Mouse (Mus musculus) mouse embryonic stem cell (cell line): Measurements from ENCODE around the gene Hipk1.
"Not testable (repeated sequence)": the region's sequence is repeated elsewhere in the genome, so short reads cannot be mapped to it uniquely, and the experiment has no call there.

Source experiments
- in situ Hi-C, 2 experiments: fragments of 300-500 bp; cut with MboI; formaldehyde crosslinking; loops; 1 replicate in 1 of 2; 3 replicates in 1 of 2; pipeline ENCODE4 v1.14.3; 2019 to 2020; ENCODE audit warnings: low sequenced_read_pairs in 2 of 2, low pct_unique_long_range_greater_than_20kb in 1 of 2, mixed read lengths in 1 of 2; ENCODE audit not compliant: unreplicated experiment in 1 of 2

The Hipk1 gene

GRCm38 (mm10) chr3:103801631-103802531 lies 10.5 kb upstream of the Hipk1 start:
- in situ Hi-C loops, result no loop called here

- in situ Hi-C loops, result no loop called here
These were observed 8.1 kb upstream of the Hipk1 start for GRCm38 (mm10) chr3:103799507-103799906.

- in situ Hi-C loops, result no loop called here
These were observed 5.0 kb upstream of the Hipk1 start for GRCm38 (mm10) chr3:103796389-103796788.

- in situ Hi-C loops, result no loop called here
These were observed 1.2 kb upstream of the Hipk1 start for GRCm38 (mm10) chr3:103792566-103792965.

GRCm38 (mm10) chr3:103792111-103792406 lies 696 bp upstream of the Hipk1 start:
- in situ Hi-C loops, result not testable (repeated sequence)

- in situ Hi-C loops, result no loop called here
These were observed 817 bp downstream of the Hipk1 start for GRCm38 (mm10) chr3:103790346-103791145.

GRCm38 (mm10) chr3:103789891-103790345 lies 1.4 kb downstream of the Hipk1 start:
- in situ Hi-C loops, result no loop called here

- in situ Hi-C loops, result no loop called here
These were observed 2.3 kb downstream of the Hipk1 start for GRCm38 (mm10) chr3:103789096-103789495.

GRCm38 (mm10) chr3:103787225-103787624 lies 4.1 kb downstream of the Hipk1 start:
- in situ Hi-C loops, result no loop called here

GRCm38 (mm10) chr3:103782844-103783609 lies 8.3 kb downstream of the Hipk1 start:
- in situ Hi-C loops, result no loop called here

- in situ Hi-C loops, result no loop called here
These were observed 10.6 kb downstream of the Hipk1 start for GRCm38 (mm10) chr3:103780777-103781176.

- in situ Hi-C loops, result no loop called here
These were observed 11.1 kb downstream of the Hipk1 start for GRCm38 (mm10) chr3:103780271-103780670.

GRCm38 (mm10) chr3:103779183-103779582 lies 12.2 kb downstream of the Hipk1 start:
- in situ Hi-C loops, result no loop called here

- in situ Hi-C loops, result no loop called here
These were observed 12.7 kb downstream of the Hipk1 start for GRCm38 (mm10) chr3:103778660-103779059.

- in situ Hi-C loops, result no loop called here
These were observed 13.4 kb downstream of the Hipk1 start for GRCm38 (mm10) chr3:103777940-103778339.

- in situ Hi-C loops, result no loop called here
These were observed 17.4 kb downstream of the Hipk1 start for GRCm38 (mm10) chr3:103774009-103774408.

GRCm38 (mm10) chr3:103773508-103773907 lies 17.9 kb downstream of the Hipk1 start:
- in situ Hi-C loops, result no loop called here

GRCm38 (mm10) chr3:103772846-103773245 lies 18.5 kb downstream of the Hipk1 start:
- in situ Hi-C loops, result no loop called here
